Mouse (Mus musculus): Measurements from ENCODE around the gene Tmprss11e. TPM values are rescaled to one million over a fixed set of nuclear protein-coding genes. Genes with fewer than 3 reads are reported as not detected.

Gene Tmprss11e
- polyA plus RNA-seq, 1 experiment = not detected

DNA sequence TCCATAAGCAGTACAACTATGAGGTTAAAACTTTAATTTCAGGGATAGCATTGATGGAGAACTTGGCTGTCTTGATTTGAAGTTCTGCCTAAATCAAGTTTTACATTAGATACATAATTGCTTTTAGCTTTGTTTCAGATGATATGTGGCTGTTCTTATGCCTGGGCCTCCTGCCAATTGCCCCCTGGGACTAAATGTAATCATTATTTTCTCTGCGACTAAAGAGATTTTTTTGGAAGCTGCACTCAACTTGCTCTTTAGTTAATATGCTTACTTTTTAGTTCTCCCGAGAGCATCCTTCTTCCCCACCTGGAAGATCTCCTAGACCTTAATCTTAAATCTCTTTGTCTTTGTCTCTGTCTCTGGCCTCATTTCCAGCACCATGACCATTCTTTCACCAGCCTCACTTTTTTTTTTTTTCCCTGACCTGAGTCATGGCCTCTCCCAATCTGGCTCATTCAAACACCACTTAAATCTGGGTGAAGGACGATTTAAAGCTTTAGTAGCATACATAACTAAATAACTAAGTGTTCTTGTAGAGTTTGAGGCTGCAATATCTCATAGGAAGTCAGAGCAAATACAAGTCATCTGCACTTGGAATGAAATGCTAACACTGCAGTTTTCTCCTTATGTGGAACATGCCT, 23.5 kb upstream of the Tmprss11e start:
- no peak overlapping the region for H3K4me3 ChIP-seq (ENCODE audit: insufficient read depth, low read length)
- no peak overlapping the region for H3K27ac ChIP-seq (ENCODE audit: insufficient read depth, low read length)
- TF ChIP-seq CTCF (IDR thresholded peaks at IDR 0.05; ENCODE audit: extremely low read depth, insufficient read depth, low read length) = no peak
- no peak for TF ChIP-seq POLR2A (IDR thresholded peaks at IDR 0.05; ENCODE audit: extremely low read depth, insufficient read depth, low read length)
- no peaks in the 10 kb centered on the region for H3K4me1 ChIP-seq (ENCODE audit: control insufficient read depth, insufficient read depth, low read length)

DNA sequence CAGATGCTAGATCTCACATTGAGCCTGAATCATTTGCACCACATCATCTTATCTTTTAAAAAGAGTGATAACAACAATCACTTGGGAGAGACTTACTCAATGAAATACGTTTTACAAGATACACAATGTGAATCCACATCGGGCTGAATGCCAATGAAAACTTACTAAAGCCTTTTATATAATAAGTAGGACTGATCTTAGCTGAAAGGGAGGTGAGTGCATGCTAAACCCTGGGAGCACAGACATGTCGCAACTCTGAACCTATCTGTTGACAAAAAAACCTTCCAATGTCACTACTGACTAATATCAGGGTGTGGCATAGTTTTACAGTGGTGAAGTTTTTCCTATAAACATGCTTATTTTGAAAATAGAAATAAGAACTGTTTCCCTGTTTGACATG, 2.8 kb downstream of the Tmprss11e start:
- Histone ChIP-seq H3K27ac (ENCODE audit: insufficient read depth, low read length) (no peak overlapping the region), H3K4me1 (ENCODE audit: control insufficient read depth, insufficient read depth, low read length) (no peaks in the 10 kb centered on the region), H3K4me3 (ENCODE audit: insufficient read depth, low read length) (no peak overlapping the region)
- no peak for TF ChIP-seq POLR2A (IDR thresholded peaks at IDR 0.05; ENCODE audit: extremely low read depth, insufficient read depth, low read length)
- no peak for TF ChIP-seq CTCF (IDR thresholded peaks at IDR 0.05; ENCODE audit: extremely low read depth, insufficient read depth, low read length)

DNA sequence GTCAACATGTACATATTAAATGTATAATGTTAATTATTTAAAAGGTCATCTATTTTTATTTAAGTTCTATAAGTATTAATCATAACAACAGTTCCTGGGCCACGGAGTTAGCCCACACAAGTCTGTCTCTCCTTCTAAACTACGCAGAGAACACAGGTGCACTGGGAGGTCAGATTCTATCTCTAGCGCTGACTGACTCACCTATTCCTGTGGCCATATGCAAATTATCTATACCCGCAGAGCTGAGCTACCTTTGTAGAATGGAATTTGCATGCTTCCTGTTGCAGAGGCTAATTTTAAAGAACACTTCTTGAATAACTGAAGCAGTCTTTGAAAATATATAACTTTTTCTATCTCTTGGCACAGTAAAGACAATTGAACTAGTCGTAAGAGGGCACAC, 4.5 kb downstream of the Tmprss11e start:
- TF ChIP-seq POLR2A (IDR thresholded peaks at IDR 0.05; ENCODE audit: extremely low read depth, insufficient read depth, low read length) (no peak), CTCF (IDR thresholded peaks at IDR 0.05; ENCODE audit: extremely low read depth, insufficient read depth, low read length) (no peak)
- no peaks in the 10 kb centered on the region for H3K4me1 ChIP-seq (ENCODE audit: control insufficient read depth, insufficient read depth, low read length)
- no peak overlapping the region for H3K27ac ChIP-seq (ENCODE audit: insufficient read depth, low read length)
- no peak overlapping the region for H3K4me3 ChIP-seq (ENCODE audit: insufficient read depth, low read length)

DNA sequence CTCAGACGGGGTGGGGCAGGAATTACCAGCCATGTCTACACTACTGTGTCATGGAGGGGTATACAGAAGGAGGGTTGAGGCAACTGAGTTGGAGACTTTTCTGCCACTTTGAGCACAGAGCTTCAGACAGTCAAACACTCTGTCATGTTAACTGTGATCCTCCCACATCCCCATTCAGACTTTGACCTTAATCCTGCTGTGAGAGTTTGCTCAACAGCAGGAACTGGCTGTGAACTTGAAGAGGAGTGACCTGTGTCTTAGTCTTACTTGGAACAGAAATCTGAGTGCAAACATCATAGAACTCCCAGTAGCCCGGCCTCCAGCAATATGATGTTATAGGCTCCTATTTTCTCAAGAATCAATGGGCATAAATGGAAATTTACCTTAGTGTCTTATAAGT, 9.8 kb downstream of the Tmprss11e start:
- no peak overlapping the region for H3K27ac ChIP-seq (ENCODE audit: insufficient read depth, low read length)
- H3K4me3 ChIP-seq (ENCODE audit: insufficient read depth, low read length) = no peak overlapping the region
- no peak for TF ChIP-seq POLR2A (IDR thresholded peaks at IDR 0.05; ENCODE audit: extremely low read depth, insufficient read depth, low read length)
- TF ChIP-seq CTCF (IDR thresholded peaks at IDR 0.05; ENCODE audit: extremely low read depth, insufficient read depth, low read length) = no peak
- no peaks in the 10 kb centered on the region for H3K4me1 ChIP-seq (ENCODE audit: control insufficient read depth, insufficient read depth, low read length)

DNA sequence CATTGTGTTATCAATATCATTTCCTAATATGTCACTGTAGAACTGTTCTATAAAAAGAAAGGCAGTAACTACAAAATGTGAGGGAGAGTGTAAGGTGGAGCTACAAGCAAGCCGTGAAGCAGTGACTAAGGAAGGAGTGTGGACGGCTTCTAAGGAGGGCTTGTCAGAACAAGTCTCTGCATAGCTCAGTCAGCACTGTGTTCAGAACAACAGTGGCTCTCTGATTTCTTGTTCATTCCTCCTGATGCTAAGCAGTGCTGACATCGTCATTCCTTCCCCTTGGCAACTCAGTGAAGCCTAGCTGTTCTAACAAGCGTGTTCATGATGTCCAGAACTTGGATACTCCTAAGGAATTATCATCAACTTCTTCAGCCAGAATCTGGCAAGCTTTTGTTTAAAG, 15.0 kb downstream of the Tmprss11e start:
- no peaks in the 10 kb centered on the region for H3K4me1 ChIP-seq (ENCODE audit: control insufficient read depth, insufficient read depth, low read length)
- H3K27ac ChIP-seq (ENCODE audit: insufficient read depth, low read length) = no peak overlapping the region
- TF ChIP-seq CTCF (IDR thresholded peaks at IDR 0.05; ENCODE audit: extremely low read depth, insufficient read depth, low read length) (no peak), POLR2A (IDR thresholded peaks at IDR 0.05; ENCODE audit: extremely low read depth, insufficient read depth, low read length) (no peak)
- H3K4me3 ChIP-seq (ENCODE audit: insufficient read depth, low read length) = no peak overlapping the region

DNA sequence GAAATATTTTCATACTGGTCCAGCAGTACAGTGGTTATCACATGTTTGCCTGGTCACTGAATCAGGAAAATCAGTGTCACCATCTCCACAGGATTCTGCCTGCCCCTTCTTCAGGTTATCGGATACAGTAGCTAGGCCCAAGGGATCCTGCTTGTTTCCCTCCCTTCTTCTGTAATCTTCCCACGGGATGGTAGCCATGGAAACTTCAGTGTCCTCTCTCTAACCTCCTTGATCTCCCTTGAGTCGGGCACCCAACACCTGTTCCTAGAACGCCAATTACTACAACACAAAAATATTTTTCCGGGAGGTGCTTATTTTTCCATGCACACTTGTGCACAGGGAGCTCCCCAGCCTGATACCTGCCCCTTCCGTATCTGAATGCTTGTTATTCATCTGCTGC, 17.0 kb downstream of the Tmprss11e start:
- Histone ChIP-seq H3K27ac (ENCODE audit: insufficient read depth, low read length) (no peak overlapping the region), H3K4me3 (ENCODE audit: insufficient read depth, low read length) (no peak overlapping the region), H3K4me1 (ENCODE audit: control insufficient read depth, insufficient read depth, low read length) (no peaks in the 10 kb centered on the region)
- TF ChIP-seq CTCF (IDR thresholded peaks at IDR 0.05; ENCODE audit: extremely low read depth, insufficient read depth, low read length) (no peak), POLR2A (IDR thresholded peaks at IDR 0.05; ENCODE audit: extremely low read depth, insufficient read depth, low read length) (no peak)

DNA sequence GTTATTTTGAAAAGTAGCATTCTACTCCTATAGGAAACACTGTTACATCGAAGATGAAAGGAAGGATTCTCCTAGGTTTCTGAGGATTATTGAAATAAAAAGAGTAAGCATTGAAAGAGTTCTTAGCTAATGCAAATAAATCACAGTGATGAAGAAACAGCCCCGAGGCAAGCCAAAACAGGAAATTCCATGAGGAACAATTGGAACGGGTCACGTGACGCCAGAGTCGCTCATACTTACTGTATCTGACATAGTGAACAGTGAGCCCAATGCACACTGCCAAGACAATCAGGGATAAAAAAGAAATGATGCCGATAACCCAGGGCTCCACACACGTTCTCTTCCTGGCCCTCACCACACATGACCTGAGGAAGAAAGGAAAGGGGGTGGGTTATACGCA, 18.6 kb downstream of the Tmprss11e start:
- no peak overlapping the region for H3K27ac ChIP-seq (ENCODE audit: insufficient read depth, low read length)
- no peaks in the 10 kb centered on the region for H3K4me1 ChIP-seq (ENCODE audit: control insufficient read depth, insufficient read depth, low read length)
- no peak for TF ChIP-seq POLR2A (IDR thresholded peaks at IDR 0.05; ENCODE audit: extremely low read depth, insufficient read depth, low read length)
- TF ChIP-seq CTCF (IDR thresholded peaks at IDR 0.05; ENCODE audit: extremely low read depth, insufficient read depth, low read length) = no peak
- no peak overlapping the region for H3K4me3 ChIP-seq (ENCODE audit: insufficient read depth, low read length)

DNA sequence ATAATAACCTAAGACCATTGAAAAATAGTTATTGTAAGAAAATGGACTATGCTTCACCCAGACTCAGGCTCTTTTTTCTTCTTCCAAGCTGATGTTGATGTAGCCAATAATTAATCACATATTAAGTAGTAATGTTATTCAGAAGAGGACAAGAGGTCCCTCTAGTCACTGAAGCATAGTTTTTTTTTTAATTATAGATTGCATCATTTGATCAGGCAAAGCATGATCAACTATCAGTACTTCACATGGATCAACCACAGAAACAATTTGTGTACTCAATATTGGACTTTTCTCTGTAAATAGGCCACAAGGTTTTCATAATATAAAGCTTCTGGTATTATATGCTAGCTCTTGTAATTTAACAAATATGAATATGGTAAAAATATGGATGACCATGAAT, 20.6 kb downstream of the Tmprss11e start:
- Histone ChIP-seq H3K27ac (ENCODE audit: insufficient read depth, low read length) (no peak overlapping the region), H3K4me3 (ENCODE audit: insufficient read depth, low read length) (no peak overlapping the region), H3K4me1 (ENCODE audit: control insufficient read depth, insufficient read depth, low read length) (no peaks in the 10 kb centered on the region)
- no peak for TF ChIP-seq CTCF (IDR thresholded peaks at IDR 0.05; ENCODE audit: extremely low read depth, insufficient read depth, low read length)
- no peak for TF ChIP-seq POLR2A (IDR thresholded peaks at IDR 0.05; ENCODE audit: extremely low read depth, insufficient read depth, low read length)

DNA sequence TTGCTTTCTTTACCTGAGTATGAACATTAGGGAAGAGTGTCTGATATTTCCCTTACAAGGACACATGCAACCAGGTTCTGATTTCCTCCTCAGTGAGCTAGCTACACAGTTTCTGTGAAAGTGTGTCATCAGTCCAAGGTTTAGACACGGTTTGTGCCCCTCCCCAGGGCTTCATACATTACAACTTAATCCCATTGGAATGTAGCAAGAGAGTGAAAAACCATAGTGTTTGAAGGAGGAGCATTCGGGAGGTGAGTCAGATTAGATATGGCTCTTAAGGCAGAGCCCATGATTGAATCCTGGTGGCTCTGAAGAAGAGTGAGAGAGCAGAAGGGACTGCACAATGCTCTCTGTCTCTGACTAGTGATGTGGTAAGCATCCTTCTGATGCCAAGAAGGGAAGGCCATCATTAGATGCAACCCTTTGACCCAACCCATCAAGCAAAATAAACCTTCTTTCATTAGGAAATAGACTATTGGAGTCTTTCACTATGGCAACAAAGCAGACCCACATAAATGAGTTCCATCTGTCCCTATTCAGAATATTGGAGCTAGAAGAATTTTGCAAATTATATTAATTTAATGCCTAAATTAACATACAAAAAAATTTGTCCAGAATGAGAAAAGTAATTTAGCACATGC, 22.7 kb downstream of the Tmprss11e start:
- Histone ChIP-seq H3K4me3 (ENCODE audit: insufficient read depth, low read length) (no peak overlapping the region), H3K27ac (ENCODE audit: insufficient read depth, low read length) (no peak overlapping the region), H3K4me1 (ENCODE audit: control insufficient read depth, insufficient read depth, low read length) (no peaks in the 10 kb centered on the region)
- no peak for TF ChIP-seq CTCF (IDR thresholded peaks at IDR 0.05; ENCODE audit: extremely low read depth, insufficient read depth, low read length)
- no peak for TF ChIP-seq POLR2A (IDR thresholded peaks at IDR 0.05; ENCODE audit: extremely low read depth, insufficient read depth, low read length)

DNA sequence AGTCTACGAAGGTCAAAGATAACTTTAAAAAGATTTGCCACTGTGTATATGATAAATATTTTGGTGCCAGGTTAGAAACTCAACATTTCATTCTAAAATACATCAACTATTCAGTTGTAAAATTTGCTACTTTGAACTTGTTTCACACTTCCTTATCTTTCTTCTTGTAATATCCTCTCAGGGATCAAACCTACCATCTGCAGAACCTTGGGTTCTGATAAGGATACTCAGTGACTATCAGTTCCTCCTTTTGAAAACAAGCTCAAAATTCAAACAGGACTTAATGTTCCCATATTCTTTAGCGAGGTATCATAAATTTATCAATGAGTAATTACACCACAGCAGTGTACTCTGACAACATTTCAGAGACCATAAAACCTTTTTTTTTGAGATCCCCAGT, 30.6 kb downstream of the Tmprss11e start:
- TF ChIP-seq CTCF (IDR thresholded peaks at IDR 0.05; ENCODE audit: extremely low read depth, insufficient read depth, low read length) = no peak
- TF ChIP-seq POLR2A (IDR thresholded peaks at IDR 0.05; ENCODE audit: extremely low read depth, insufficient read depth, low read length) = no peak
- H3K4me3 ChIP-seq (ENCODE audit: insufficient read depth, low read length) = no peak overlapping the region
- no peaks in the 10 kb centered on the region for H3K4me1 ChIP-seq (ENCODE audit: control insufficient read depth, insufficient read depth, low read length)
- no peak overlapping the region for H3K27ac ChIP-seq (ENCODE audit: insufficient read depth, low read length)
